Comparison of ENCODE assay signal across 9 mouse cellular contexts in genomic region chr3:9403255-9404050, GRCm38 (mm10).
DNase-seq lines count a peak whose midpoint lies in the region; ATAC-seq lines count a peak whose summit lies in the region.
"Had no signal": no experiment of that assay in that cellular context is flagged by ENCODE, and none has a peak within 500 bp of the region (broad histone marks: within the 10 kb centered on the region; RNA-seq: fewer than 3 reads in every experiment).

No protein-coding gene starts in this region.

- DNase-seq in midbrain, embryonic 11.5 days (ENCODE audit: low spot score, missing footprints): no peak
- no peak for DNase-seq in midbrain, embryonic 10.5 days (ENCODE audit: low spot score)
- no peak for DNase-seq in left cerebral cortex, postnatal 14 days (ENCODE audit: low spot score in 2 of 2)
- DNase-seq in spleen, postnatal 4 days (ENCODE audit: low spot score in 2 of 2): no peak
- DNase-seq in yolk sac, embryonic 10.5 days (ENCODE audit: low spot score): no peak
- DNase-seq: cerebellum, adult 11-12 months had no signal

- no peak overlapping the region for H3K4me3 ChIP-seq in forebrain, embryonic 16.5 days (replicated peaks; ENCODE audit: low read length)
- H3K4me3 ChIP-seq in forebrain, embryonic 13.5 days: no peak overlapping the region
- H3K4me3 ChIP-seq in midbrain, embryonic 11.5 days (ENCODE audit: low read depth, low read length): no peak overlapping the region
- no peak overlapping the region for H3K4me3 ChIP-seq in midbrain, embryonic 10.5 days
- no peak overlapping the region for H3K4me3 ChIP-seq in liver, embryonic 15.5 days (replicated peaks)

- 0 out of 2 replicates have a peak overlapping the region, but pooled peaks have one; percentile 19 for H3K27ac ChIP-seq in forebrain, embryonic 16.5 days (ENCODE audit: low read length)
- H3K27ac ChIP-seq in forebrain, embryonic 13.5 days: no peak overlapping the region
- H3K27ac ChIP-seq in midbrain, embryonic 11.5 days (ENCODE audit: low read depth, low read length): no peak overlapping the region
- no peak overlapping the region; the same call in 1 of the 2 replicates for H3K27ac ChIP-seq in midbrain, embryonic 10.5 days (replicated peaks)
- H3K27ac ChIP-seq in liver, embryonic 15.5 days (replicated peaks): 0 out of 2 replicates have a peak overlapping the region, but pooled peaks have one; percentile 19

- H3K36me3 ChIP-seq in forebrain, embryonic 16.5 days (ENCODE audit: control insufficient read depth, insufficient read depth): no peaks in the 10 kb centered on the region
- H3K36me3 ChIP-seq in forebrain, embryonic 13.5 days (ENCODE audit: poor library complexity, severe bottlenecking): no peaks in the 10 kb centered on the region
- no peaks in the 10 kb centered on the region for H3K36me3 ChIP-seq in midbrain, embryonic 11.5 days (ENCODE audit: control insufficient read depth, insufficient read depth, low read length)
- H3K36me3 ChIP-seq in midbrain, embryonic 10.5 days: no peaks in the 10 kb centered on the region
- no peaks in the 10 kb centered on the region for H3K36me3 ChIP-seq in liver, embryonic 15.5 days (replicated peaks)

- H3K9ac ChIP-seq in forebrain, embryonic 16.5 days (replicated peaks; ENCODE audit: low read depth, low read length): no peak overlapping the region
- H3K9ac ChIP-seq in forebrain, embryonic 13.5 days: no peak overlapping the region
- no peak overlapping the region for H3K9ac ChIP-seq in midbrain, embryonic 11.5 days (ENCODE audit: low read length)
- no peak overlapping the region for H3K9ac ChIP-seq in liver, embryonic 15.5 days

- peaks cover 36% of the 10 kb centered on the region for H3K4me1 ChIP-seq in forebrain, embryonic 16.5 days (replicated peaks; ENCODE audit: control insufficient read depth, insufficient read depth, low read length)
- peaks cover 33% of the 10 kb centered on the region for H3K4me1 ChIP-seq in forebrain, embryonic 13.5 days
- H3K4me1 ChIP-seq in midbrain, embryonic 11.5 days (ENCODE audit: control insufficient read depth, insufficient read depth, low read length): peaks cover 6% of the 10 kb centered on the region
- H3K4me1 ChIP-seq in midbrain, embryonic 10.5 days: peaks cover 28% of the 10 kb centered on the region
- peaks cover 38% of the 10 kb centered on the region for H3K4me1 ChIP-seq in liver, embryonic 15.5 days (replicated peaks)

- 54% methylated on average over 5 of the region's 5 CpGs for WGBS in forebrain, embryonic 16.5 days
- WGBS in forebrain, embryonic 13.5 days: 71% methylated on average over 5 of the region's 5 CpGs
- 78% methylated on average over 5 of the region's 5 CpGs for WGBS in midbrain, embryonic 11.5 days
- 86% methylated on average over 5 of the region's 5 CpGs for WGBS in midbrain, embryonic 10.5 days
- 7% methylated on average over 5 of the region's 5 CpGs for WGBS in liver, embryonic 15.5 days (ENCODE audit: insufficient replicate concordance)

- H3K4me2 ChIP-seq in forebrain, embryonic 16.5 days (ENCODE audit: low read length): no peak overlapping the region
- no peak overlapping the region for H3K4me2 ChIP-seq in forebrain, embryonic 13.5 days
- no peak overlapping the region for H3K4me2 ChIP-seq in midbrain, embryonic 11.5 days
- peak overlapping the region; percentile 33 for H3K4me2 ChIP-seq in liver, embryonic 15.5 days

- no peaks in the 10 kb centered on the region for H3K9me3 ChIP-seq in forebrain, embryonic 16.5 days (ENCODE audit: control insufficient read depth, low read length)
- no peaks in the 10 kb centered on the region for H3K9me3 ChIP-seq in forebrain, embryonic 13.5 days (replicated peaks)
- H3K9me3 ChIP-seq in midbrain, embryonic 11.5 days (ENCODE audit: control insufficient read depth, low read length): no peaks in the 10 kb centered on the region
- no peaks in the 10 kb centered on the region for H3K9me3 ChIP-seq in midbrain, embryonic 10.5 days (replicated peaks)
- no peaks in the 10 kb centered on the region for H3K9me3 ChIP-seq in liver, embryonic 15.5 days (replicated peaks)

- ATAC-seq in forebrain, embryonic 16.5 days: 0 out of 2 replicates have a peak, but pooled peaks have one; percentile 7
- ATAC-seq in forebrain, embryonic 13.5 days: no peak; the same call in 1 of the 2 replicates
- peak; percentile 62; the same call in 1 of the 2 replicates for ATAC-seq in midbrain, embryonic 11.5 days (ENCODE audit: low FRiP score)
- peak; percentile 53; the same call in 1 of the 2 replicates for ATAC-seq in liver, embryonic 15.5 days (ENCODE audit: insufficient read depth)

- H3K27me3 ChIP-seq in forebrain, embryonic 16.5 days (replicated peaks; ENCODE audit: control insufficient read depth, insufficient read depth, low read length): no peaks in the 10 kb centered on the region
- no peaks in the 10 kb centered on the region for H3K27me3 ChIP-seq in forebrain, embryonic 13.5 days
- no peaks in the 10 kb centered on the region for H3K27me3 ChIP-seq in midbrain, embryonic 11.5 days (ENCODE audit: control insufficient read depth, insufficient read depth, low read length)
- H3K27me3 ChIP-seq in midbrain, embryonic 10.5 days (ENCODE audit: low read depth, poor library complexity, severe bottlenecking): no peaks in the 10 kb centered on the region
- no peaks in the 10 kb centered on the region for H3K27me3 ChIP-seq in liver, embryonic 15.5 days

- intact Hi-C loops in left cerebral cortex, postnatal 14 days (cut with DNase I): loop anchor here (10.0 kb wide), 1 partner anchor 191 kb away; no protein-coding TSS in a partner anchor

Comparison
In these comparisons a context has a peak if more than half of its experiments do, and no peak if none do; other contexts are left out.
1. H3K27ac ChIP-seq: peak in forebrain, embryonic 16.5 days (single experiment) and liver, embryonic 15.5 days (single experiment); none in forebrain, embryonic 13.5 days (single experiment), midbrain, embryonic 11.5 days (single experiment) and midbrain, embryonic 10.5 days (single experiment).